Mouse (Mus musculus) liver, postnatal 0 days (tissue): Measurements from ENCODE around the gene Kcnj9. TPM values are rescaled to one million over a fixed set of nuclear protein-coding genes. Genes with fewer than 3 reads are reported as not detected.
A peak's percentile ranks its signal among the peaks of the same experiment; 100 is the strongest.

ENCODE experiments used
- ATAC-seq: fragments of 200-750 bp; cut with Nextera tagmentation; 2 replicates; pipeline ENCODE4 v1.8.0; 2017; ENCODE audit warnings: mild to moderate bottlenecking, moderate library complexity
- DNase-seq: peaks from one replicate; pipeline ENCODE4 v3.0.0-alpha.2; 2016
- H3K27ac ChIP-seq: fragments of 300-500 bp; sonication (generic); 2 replicates; pipeline ENCODE4 v1.5.1; 2014; ENCODE audit warnings: antibody characterized with exemption, moderate library complexity, mild to moderate bottlenecking, low read depth
- H3K27me3 ChIP-seq: fragments of 300-500 bp; sonication (generic); 2 replicates; pipeline ENCODE4 v1.6.1; 2014; ENCODE audit warnings: low read length, control low read depth, mixed read lengths; ENCODE audit not compliant: insufficient read depth
- H3K36me3 ChIP-seq: fragments of 300-500 bp; sonication (generic); replicated peaks from 2 replicates; pipeline ENCODE4 v1.6.1; 2014; ENCODE audit warnings: mild to moderate bottlenecking, control low read depth, low read length, moderate library complexity, mixed read lengths; ENCODE audit not compliant: insufficient read depth
- H3K4me1 ChIP-seq: fragments of 300-500 bp; sonication (generic); 2 replicates; pipeline ENCODE4 v1.6.1; 2014; ENCODE audit warnings: antibody characterized with exemption, mild to moderate bottlenecking, control low read depth; ENCODE audit not compliant: insufficient read depth
- H3K4me2 ChIP-seq: fragments of 300-500 bp; sonication (generic); 2 replicates; pipeline ENCODE4 v1.6.1; 2014; ENCODE audit warnings: low read depth, mild to moderate bottlenecking, low read length, moderate library complexity, mixed read lengths
- H3K4me3 ChIP-seq: fragments of 300-500 bp; sonication (generic); 2 replicates; pipeline ENCODE4 v1.5.1; 2014; ENCODE audit warnings: low read depth, low read length
- H3K9ac ChIP-seq: fragments of 300-500 bp; sonication (generic); replicated peaks from 2 replicates; pipeline ENCODE4 v1.6.1; 2014; ENCODE audit warnings: mild to moderate bottlenecking, moderate library complexity
- H3K9me3 ChIP-seq: fragments of 300-500 bp; sonication (generic); 2 replicates; pipeline ENCODE4 v1.6.1; 2016; ENCODE audit warnings: mild to moderate bottlenecking, control low read depth, low read length, mixed read lengths
- CTCF ChIP-seq: sonication (generic); IDR thresholded peaks from 2 replicates; pipeline ENCODE4 v1.5.1; 2016; ENCODE audit warnings: antibody characterized with exemption, low read depth
- EP300 ChIP-seq: IDR thresholded peaks from 2 replicates; pipeline ENCODE4 v1.6.1; 2016; ENCODE audit warnings: antibody characterized with exemption, low read depth, mild to moderate bottlenecking
- WGBS: fragments of 180-500 bp; shearing (Covaris S2); extraction: QIAGEN DNeasy Blood & Tissue Kit; methylation state at CpG from one replicate; pipeline ENCODE4 v1.1.7; 2014; ENCODE audit not compliant: insufficient replicate concordance; 5-methylcytosine and 5-hydroxymethylcytosine counted together
- polyA plus RNA-seq: library from polyadenylated mRNA; unstranded; fragments of >200 nt; fragmentation: Nextera tagmentation; extraction: Ambion mirVana; gene quantifications from 2 replicates; pipeline ENCODE4 v1.2.1, GENCODE M21; 2015

Gene Kcnj9
- polyA plus RNA-seq, 1 experiment from 2014 or later: 0.07 TPM

GRCm38 (mm10) chr1:172281522-172282254 is 47.4 kb downstream of the Kcnj9 start:
- no peak overlapping the region for H3K27ac ChIP-seq
- H3K9me3 ChIP-seq: no peaks in the 10 kb centered on the region
- H3K4me3 ChIP-seq: no peak overlapping the region
- no peaks in the 10 kb centered on the region for H3K27me3 ChIP-seq
- no peak overlapping the region for H3K9ac ChIP-seq
- H3K36me3 ChIP-seq: no peaks in the 10 kb centered on the region
- DNase-seq: no peak
- WGBS: 69% methylated on average over 10 of the region's 10 CpGs
- H3K4me2 ChIP-seq: no peak overlapping the region
- H3K4me1 ChIP-seq: no peaks in the 10 kb centered on the region
- no peak for TF ChIP-seq EP300
- TF ChIP-seq CTCF: no peak
- no peak for ATAC-seq

GRCm38 (mm10) chr1:172279768-172280509 is 49.2 kb downstream of the Kcnj9 start:
- H3K4me2 ChIP-seq: no peak overlapping the region
- no peaks in the 10 kb centered on the region for H3K9me3 ChIP-seq
- no peak overlapping the region for H3K9ac ChIP-seq
- WGBS: 72% methylated on average over 16 of the region's 16 CpGs
- no peaks in the 10 kb centered on the region for H3K27me3 ChIP-seq
- no peak for ATAC-seq
- H3K36me3 ChIP-seq: no peaks in the 10 kb centered on the region
- TF ChIP-seq EP300 (no peak), CTCF (no peak)
- no peaks in the 10 kb centered on the region for H3K4me1 ChIP-seq
- no peak overlapping the region for H3K4me3 ChIP-seq
- no peak for DNase-seq
- no peak overlapping the region for H3K27ac ChIP-seq

- Histone ChIP-seq H3K9ac (no peak overlapping the region), H3K27ac (no peak overlapping the region), H3K9me3 (no peaks in the 10 kb centered on the region), H3K4me1 (peaks cover 7% of the 10 kb centered on the region; the same call in 1 of the 2 replicates), H3K4me3 (no peak overlapping the region), H3K36me3 (no peaks in the 10 kb centered on the region), H3K27me3 (no peaks in the 10 kb centered on the region), H3K4me2 (no peak overlapping the region)
- no peak for ATAC-seq
- TF ChIP-seq CTCF (no peak), EP300 (no peak)
- peak; percentile 10 for DNase-seq
- 77% methylated on average over 13 of the region's 13 CpGs for WGBS
These were observed 50.8 kb downstream of the Kcnj9 start for GRCm38 (mm10) chr1:172278328-172278727.

- H3K4me2 ChIP-seq: no peak overlapping the region
- no peaks in the 10 kb centered on the region for H3K36me3 ChIP-seq
- TF ChIP-seq EP300 (no peak), CTCF (no peak)
- peaks cover 7% of the 10 kb centered on the region; the same call in 1 of the 2 replicates for H3K4me1 ChIP-seq
- ATAC-seq: peak; percentile 23; the same call in 1 of the 2 replicates
- 30% methylated on average over 3 of the region's 3 CpGs for WGBS
- H3K9ac ChIP-seq: no peak overlapping the region
- no peaks in the 10 kb centered on the region for H3K27me3 ChIP-seq
- no peaks in the 10 kb centered on the region for H3K9me3 ChIP-seq
- no peak overlapping the region for H3K27ac ChIP-seq
- H3K4me3 ChIP-seq: no peak overlapping the region
- peak; percentile 33 for DNase-seq
These were observed 51.9 kb downstream of the Kcnj9 start for GRCm38 (mm10) chr1:172277172-172277571.

GRCm38 (mm10) chr1:172274547-172274946 is 54.6 kb downstream of the Kcnj9 start:
- Histone ChIP-seq H3K4me2 (no peak overlapping the region), H3K9me3 (no peaks in the 10 kb centered on the region), H3K27me3 (no peaks in the 10 kb centered on the region), H3K4me1 (peaks cover 7% of the 10 kb centered on the region; the same call in 1 of the 2 replicates), H3K36me3 (no peaks in the 10 kb centered on the region), H3K4me3 (no peak overlapping the region), H3K9ac (no peak overlapping the region), H3K27ac (no peak overlapping the region)
- no peak for TF ChIP-seq CTCF
- TF ChIP-seq EP300: no peak
- peak; percentile 11 for DNase-seq
- WGBS: 79% methylated on average over 5 of the region's 5 CpGs
- ATAC-seq: 0 out of 2 replicates have a peak, but pooled peaks have one; percentile 43

GRCm38 (mm10) chr1:172274116-172274515 is 55.0 kb downstream of the Kcnj9 start:
- 59% methylated on average over 5 of the region's 5 CpGs for WGBS
- H3K36me3 ChIP-seq: no peaks in the 10 kb centered on the region
- peak; percentile 50; the same call in 1 of the 2 replicates for ATAC-seq

More at GRCm38 (mm10) chr1:172274116-172274515, 55.0 kb downstream of the Kcnj9 start:
- H3K4me2 ChIP-seq: no peak overlapping the region
- H3K4me1 ChIP-seq: peaks cover 7% of the 10 kb centered on the region; the same call in 1 of the 2 replicates
- H3K9ac ChIP-seq: no peak overlapping the region
- H3K9me3 ChIP-seq: no peaks in the 10 kb centered on the region
- DNase-seq: peak; percentile 13
- no peak for TF ChIP-seq CTCF
- TF ChIP-seq EP300: no peak
- H3K27ac ChIP-seq: no peak overlapping the region
- no peaks in the 10 kb centered on the region for H3K27me3 ChIP-seq
- H3K4me3 ChIP-seq: no peak overlapping the region
